Mouse (Mus musculus): ENCODE results near the gene Trim15. TPM values are rescaled to one million over a fixed set of nuclear protein-coding genes. Genes with fewer than 3 reads are reported as not detected.

The Trim15 gene
- polyA plus RNA-seq, 1 experiment from 2014 or later = 0.56 TPM

DNA sequence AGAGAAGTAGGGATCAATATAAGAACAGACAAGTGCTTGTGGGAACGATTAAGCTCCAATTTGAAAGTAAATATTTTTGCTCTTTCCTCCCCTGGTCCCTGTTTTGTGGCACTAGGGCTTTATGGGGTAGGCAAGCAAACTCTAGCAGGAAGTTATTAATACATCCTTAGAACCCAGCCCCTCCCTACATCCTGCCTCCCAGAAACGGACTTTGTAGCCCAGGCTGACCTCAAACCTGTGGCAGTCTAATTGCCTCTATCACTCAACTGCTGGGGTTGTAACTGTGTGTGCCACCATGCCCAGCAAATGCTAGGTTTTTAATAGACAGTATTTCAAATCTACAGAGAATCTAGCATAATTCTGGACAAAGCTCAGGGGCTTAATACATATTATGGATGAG is 5.3 kb downstream of the Trim15 start:
- ATAC-seq (ENCODE audit: low FRiP score, low read depth) = no peak
- no peaks in the 10 kb centered on the region for H3K9me3 ChIP-seq
- peaks cover 9% of the 10 kb centered on the region for H3K27me3 ChIP-seq
- 62% methylated on average over 2 of the region's 2 CpGs for WGBS
- H3K27ac ChIP-seq (replicated peaks) = no peak overlapping the region
- peaks cover 28% of the 10 kb centered on the region for H3K36me3 ChIP-seq
- no peak overlapping the region for H3K4me3 ChIP-seq
- H3K9ac ChIP-seq (replicated peaks) = no peak overlapping the region
- no peak overlapping the region for H3K4me2 ChIP-seq (replicated peaks)
- H3K4me1 ChIP-seq = no peaks in the 10 kb centered on the region; the same call in 1 of the 2 replicates

DNA sequence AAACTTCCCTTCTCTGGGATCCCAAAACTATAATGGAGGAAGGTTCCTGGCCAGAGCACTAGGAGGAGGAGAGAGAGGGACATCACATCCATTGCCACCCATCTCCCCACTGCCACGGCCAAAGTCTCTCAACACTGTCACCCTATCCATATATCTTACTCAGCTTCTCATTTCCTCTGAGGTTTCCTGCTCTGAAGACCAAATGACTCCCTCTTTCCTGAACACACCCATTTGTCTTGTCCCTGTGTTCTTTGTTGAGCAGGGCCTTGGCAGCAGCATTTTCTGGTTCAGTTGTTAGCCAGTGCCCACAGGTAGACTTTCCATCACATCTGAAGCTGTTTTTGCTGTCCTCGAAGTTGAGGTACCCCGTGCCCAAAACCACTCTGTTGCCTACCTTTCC is 8.8 kb downstream of the Trim15 start:
- no peak overlapping the region for H3K4me2 ChIP-seq (replicated peaks)
- no peak overlapping the region for H3K27ac ChIP-seq (replicated peaks)
- no peaks in the 10 kb centered on the region for H3K4me1 ChIP-seq
- H3K9me3 ChIP-seq = no peaks in the 10 kb centered on the region
- WGBS = 90% methylated on average over 3 of the region's 3 CpGs
- no peak for ATAC-seq (ENCODE audit: low FRiP score, low read depth)
- peaks cover 63% of the 10 kb centered on the region for H3K36me3 ChIP-seq
- no peak overlapping the region for H3K4me3 ChIP-seq
- no peaks in the 10 kb centered on the region for H3K27me3 ChIP-seq
- H3K9ac ChIP-seq (replicated peaks) = no peak overlapping the region

DNA sequence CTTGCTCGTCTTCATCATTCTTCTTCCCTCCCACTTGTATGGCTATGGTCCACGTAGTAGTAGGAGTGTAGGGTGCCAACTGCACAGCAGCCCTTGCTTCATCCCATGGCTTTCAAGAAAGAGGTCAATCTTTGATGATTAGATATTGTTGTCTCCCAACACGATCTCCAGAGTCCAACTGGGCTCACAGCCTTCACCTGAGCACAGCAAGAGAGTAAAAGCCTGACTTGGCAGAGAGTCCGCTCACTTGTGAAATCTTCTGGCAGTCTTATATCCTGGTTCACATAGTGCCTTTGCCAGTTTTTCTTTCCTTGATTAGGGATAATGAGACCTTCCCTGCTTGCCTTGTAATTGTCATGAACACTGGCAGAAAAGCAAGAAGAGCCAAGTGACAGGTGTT is 10.8 kb downstream of the Trim15 start:
- no peak for ATAC-seq (ENCODE audit: low FRiP score, low read depth)
- peaks cover 83% of the 10 kb centered on the region for H3K36me3 ChIP-seq
- WGBS = 92% methylated on average over 4 of the region's 4 CpGs

DNA sequence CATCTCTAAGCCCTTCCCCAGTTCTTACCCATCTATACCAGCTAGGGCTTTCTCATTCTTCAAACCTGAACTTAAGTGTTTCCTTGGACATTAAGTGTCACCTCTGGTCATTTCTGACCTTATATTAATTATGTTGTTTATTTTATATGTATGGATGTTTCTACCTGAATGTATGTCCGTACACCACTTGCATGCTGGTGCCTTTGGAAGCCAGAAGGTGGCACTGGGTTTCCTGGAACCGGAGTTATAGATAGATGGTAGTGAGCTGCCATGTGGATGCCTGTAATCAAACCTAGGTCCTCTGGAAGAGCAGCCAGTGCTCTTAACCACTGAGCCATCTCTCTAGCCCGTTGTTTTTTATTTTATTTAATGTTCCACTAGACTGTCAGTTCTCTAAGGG is 11.5 kb downstream of the Trim15 start:
- WGBS = 94% methylated on average over 3 of the region's 3 CpGs
- no peak for ATAC-seq (ENCODE audit: low FRiP score, low read depth)
- Histone ChIP-seq H3K9me3 (no peaks in the 10 kb centered on the region), H3K27me3 (no peaks in the 10 kb centered on the region), H3K4me2 (replicated peaks) (no peak overlapping the region), H3K4me1 (no peaks in the 10 kb centered on the region), H3K27ac (replicated peaks) (no peak overlapping the region), H3K4me3 (no peak overlapping the region), H3K9ac (replicated peaks) (no peak overlapping the region), H3K36me3 (peaks cover 90% of the 10 kb centered on the region)

More for the DNA sequence above, 10.8 kb downstream of the Trim15 start:
- no peak overlapping the region for H3K9ac ChIP-seq (replicated peaks)
- H3K27me3 ChIP-seq = no peaks in the 10 kb centered on the region
- H3K4me2 ChIP-seq (replicated peaks) = no peak overlapping the region
- no peak overlapping the region for H3K27ac ChIP-seq (replicated peaks)
- H3K4me3 ChIP-seq = no peak overlapping the region
- H3K4me1 ChIP-seq = no peaks in the 10 kb centered on the region
- H3K9me3 ChIP-seq = no peaks in the 10 kb centered on the region

DNA sequence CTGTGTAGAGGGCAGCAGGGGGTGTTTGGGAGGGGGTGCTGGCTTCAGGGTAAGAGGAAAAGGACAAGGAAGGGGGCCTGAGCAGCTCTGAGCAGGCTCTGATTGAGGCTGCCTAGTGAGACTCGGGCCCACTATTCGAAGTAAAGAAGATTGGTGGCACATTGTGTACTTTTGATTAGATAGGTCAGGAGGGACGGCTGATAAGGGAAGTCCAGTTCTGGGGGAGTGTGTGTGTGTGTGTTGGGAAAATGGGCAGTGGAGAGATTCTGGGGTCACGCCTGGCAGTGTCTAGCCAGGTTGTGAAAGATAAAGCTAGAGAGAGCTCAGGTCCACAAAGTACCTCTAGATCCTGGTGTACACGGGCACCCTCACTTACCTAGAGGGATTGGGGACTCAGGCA is 15.4 kb downstream of the Trim15 start:
- ATAC-seq (ENCODE audit: low FRiP score, low read depth) = no peak
- Histone ChIP-seq H3K4me3 (no peak overlapping the region), H3K27ac (replicated peaks) (no peak overlapping the region), H3K4me2 (replicated peaks) (no peak overlapping the region), H3K9me3 (no peaks in the 10 kb centered on the region), H3K4me1 (no peaks in the 10 kb centered on the region), H3K9ac (replicated peaks) (no peak overlapping the region), H3K27me3 (no peaks in the 10 kb centered on the region), H3K36me3 (peaks cover 68% of the 10 kb centered on the region)
- 96% methylated on average over 5 of the region's 5 CpGs for WGBS

- 95% methylated on average over 5 of the region's 5 CpGs for WGBS
- no peaks in the 10 kb centered on the region for H3K9me3 ChIP-seq
- ATAC-seq (ENCODE audit: low FRiP score, low read depth) = no peak
- no peak overlapping the region for H3K4me3 ChIP-seq
- H3K4me1 ChIP-seq = no peaks in the 10 kb centered on the region
- H3K36me3 ChIP-seq = peaks cover 66% of the 10 kb centered on the region
- no peak overlapping the region for H3K27ac ChIP-seq (replicated peaks)
- H3K9ac ChIP-seq (replicated peaks) = no peak overlapping the region
- H3K27me3 ChIP-seq = no peaks in the 10 kb centered on the region
- no peak overlapping the region for H3K4me2 ChIP-seq (replicated peaks)
Observed at GRCm38 (mm10) chr17:36851200-36851599, 15.8 kb downstream of the Trim15 start.

DNA sequence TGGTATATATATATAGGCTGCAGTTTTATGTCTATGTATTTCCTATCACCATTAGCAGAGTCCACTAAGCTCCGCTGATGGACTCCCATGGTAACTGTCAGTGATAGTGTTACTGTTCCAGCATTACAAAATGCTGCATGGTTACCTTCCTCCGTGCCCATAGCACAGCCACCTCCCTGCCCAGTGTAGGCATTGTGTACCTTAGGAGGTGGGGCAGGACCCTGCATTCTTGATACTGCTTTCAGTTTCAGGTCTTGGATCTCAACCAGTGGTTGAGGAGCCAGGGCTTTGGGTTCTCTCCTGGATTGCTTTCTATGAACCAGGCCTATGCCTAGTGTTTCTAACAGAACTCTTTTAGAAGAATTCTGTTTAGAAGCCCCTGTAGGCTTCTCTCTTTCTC is 17.0 kb downstream of the Trim15 start:
- H3K4me2 ChIP-seq (replicated peaks) = no peak overlapping the region
- H3K9ac ChIP-seq (replicated peaks) = no peak overlapping the region
- H3K4me3 ChIP-seq = no peak overlapping the region
- H3K36me3 ChIP-seq = peaks cover 54% of the 10 kb centered on the region
- H3K4me1 ChIP-seq = no peaks in the 10 kb centered on the region
- 97% methylated on average over 2 of the region's 2 CpGs for WGBS
- no peaks in the 10 kb centered on the region for H3K9me3 ChIP-seq
- no peak for ATAC-seq (ENCODE audit: low FRiP score, low read depth)
- no peaks in the 10 kb centered on the region for H3K27me3 ChIP-seq
- no peak overlapping the region for H3K27ac ChIP-seq (replicated peaks)

GRCm38 (mm10) chr17:36848911-36849310 is 18.1 kb downstream of the Trim15 start:
- Histone ChIP-seq H3K36me3 (peaks cover 43% of the 10 kb centered on the region), H3K9ac (replicated peaks) (no peak overlapping the region), H3K27me3 (no peaks in the 10 kb centered on the region), H3K27ac (replicated peaks) (no peak overlapping the region), H3K4me3 (no peak overlapping the region), H3K4me2 (replicated peaks) (no peak overlapping the region), H3K4me1 (no peaks in the 10 kb centered on the region), H3K9me3 (no peaks in the 10 kb centered on the region)
- WGBS = 86% methylated on average over 5 of the region's 5 CpGs
- no peak for ATAC-seq (ENCODE audit: low FRiP score, low read depth)

DNA sequence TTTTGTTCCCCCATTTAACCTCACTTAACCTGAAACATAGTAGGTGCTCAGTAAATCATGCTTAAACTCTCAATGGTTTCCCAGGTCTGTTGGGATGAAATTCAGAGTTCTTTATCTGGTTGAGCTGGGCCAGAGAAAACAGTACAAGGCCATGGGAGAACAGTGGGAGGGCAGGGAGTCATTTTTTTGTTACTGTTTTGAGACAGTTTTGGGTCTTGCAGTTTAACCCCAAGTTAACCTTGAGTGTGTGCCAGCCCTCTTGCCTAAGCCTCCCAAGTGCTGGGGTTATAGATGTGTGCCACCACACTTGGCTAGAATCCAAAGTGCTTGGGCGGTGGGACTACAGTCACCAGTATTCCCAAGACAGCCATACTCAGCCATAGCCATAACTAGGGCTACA is 22.3 kb downstream of the Trim15 start:
- ATAC-seq (ENCODE audit: low FRiP score, low read depth) = no peak
- Histone ChIP-seq H3K27me3 (no peaks in the 10 kb centered on the region), H3K9ac (replicated peaks) (no peak overlapping the region)

DNA sequence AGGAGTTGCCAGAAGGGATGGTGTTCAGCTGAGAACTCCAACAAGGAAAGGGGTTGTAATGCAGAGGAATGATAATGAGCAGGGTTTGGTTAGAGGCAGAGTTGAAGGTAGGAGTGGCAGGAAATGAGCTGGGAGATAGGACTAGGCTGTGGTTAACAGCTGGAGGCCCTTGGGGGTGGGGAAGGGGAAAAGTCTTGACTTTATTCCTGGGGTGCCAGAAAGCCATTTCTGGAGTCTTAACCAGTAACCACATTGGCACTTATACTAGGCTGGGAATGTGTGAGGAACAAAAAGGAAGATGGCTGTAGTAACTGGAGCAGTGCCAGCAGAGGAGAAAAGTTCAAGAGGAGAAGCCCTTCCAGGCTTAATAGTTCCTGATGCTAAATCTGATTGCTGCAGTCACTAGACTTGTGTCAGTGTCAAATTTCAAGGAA is 22.7 kb downstream of the Trim15 start:
- Histone ChIP-seq H3K36me3 (0 out of 2 replicates have a peak, but pooled peaks cover 7% of the 10 kb centered on the region), H3K9me3 (no peaks in the 10 kb centered on the region), H3K4me2 (replicated peaks) (no peak overlapping the region), H3K27me3 (no peaks in the 10 kb centered on the region), H3K27ac (replicated peaks) (no peak overlapping the region), H3K4me1 (0 out of 2 replicates have a peak, but pooled peaks cover under 1% of the 10 kb centered on the region), H3K9ac (replicated peaks) (no peak overlapping the region), H3K4me3 (no peak overlapping the region)
- ATAC-seq (ENCODE audit: low FRiP score, low read depth) = no peak

More for the DNA sequence above, 22.3 kb downstream of the Trim15 start:
- Histone ChIP-seq H3K27ac (replicated peaks) (no peak overlapping the region), H3K4me3 (no peak overlapping the region), H3K4me2 (replicated peaks) (no peak overlapping the region), H3K9me3 (no peaks in the 10 kb centered on the region), H3K36me3 (0 out of 2 replicates have a peak, but pooled peaks cover 7% of the 10 kb centered on the region), H3K4me1 (no peaks in the 10 kb centered on the region)
- WGBS = 100% methylated on average over 1 of the region's 1 CpGs

DNA sequence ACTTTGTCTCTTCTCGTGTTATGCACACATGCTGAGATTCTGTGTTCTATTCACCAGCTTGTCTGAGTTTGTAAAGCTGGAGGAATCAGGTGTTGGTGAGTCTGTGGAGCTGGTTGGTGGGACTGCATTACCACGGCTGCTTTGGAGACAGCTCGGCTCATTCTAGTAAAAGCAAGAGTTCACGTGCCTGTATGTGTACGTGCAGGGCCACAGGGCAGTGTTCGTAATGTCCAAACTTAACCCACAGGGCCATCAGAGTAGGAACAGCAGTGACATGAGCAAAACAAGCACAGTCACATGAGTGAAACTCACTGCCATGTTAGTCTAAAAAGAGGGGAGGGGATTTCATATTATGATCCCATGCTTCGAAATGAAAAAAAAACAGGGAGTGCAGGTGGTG is 23.3 kb downstream of the Trim15 start:
- no peak for ATAC-seq (ENCODE audit: low FRiP score, low read depth)
- H3K36me3 ChIP-seq = 0 out of 2 replicates have a peak, but pooled peaks cover 7% of the 10 kb centered on the region
- H3K9me3 ChIP-seq = no peaks in the 10 kb centered on the region
- no peak overlapping the region; the same call in 1 of the 2 replicates for H3K9ac ChIP-seq (replicated peaks)
- no peak overlapping the region for H3K4me3 ChIP-seq
- no peaks in the 10 kb centered on the region for H3K27me3 ChIP-seq
- 0 out of 2 replicates have a peak, but pooled peaks cover 4% of the 10 kb centered on the region for H3K4me1 ChIP-seq
- no peak overlapping the region for H3K4me2 ChIP-seq (replicated peaks)
- WGBS = 77% methylated on average over 7 of the region's 7 CpGs
- H3K27ac ChIP-seq (replicated peaks) = no peak overlapping the region

DNA sequence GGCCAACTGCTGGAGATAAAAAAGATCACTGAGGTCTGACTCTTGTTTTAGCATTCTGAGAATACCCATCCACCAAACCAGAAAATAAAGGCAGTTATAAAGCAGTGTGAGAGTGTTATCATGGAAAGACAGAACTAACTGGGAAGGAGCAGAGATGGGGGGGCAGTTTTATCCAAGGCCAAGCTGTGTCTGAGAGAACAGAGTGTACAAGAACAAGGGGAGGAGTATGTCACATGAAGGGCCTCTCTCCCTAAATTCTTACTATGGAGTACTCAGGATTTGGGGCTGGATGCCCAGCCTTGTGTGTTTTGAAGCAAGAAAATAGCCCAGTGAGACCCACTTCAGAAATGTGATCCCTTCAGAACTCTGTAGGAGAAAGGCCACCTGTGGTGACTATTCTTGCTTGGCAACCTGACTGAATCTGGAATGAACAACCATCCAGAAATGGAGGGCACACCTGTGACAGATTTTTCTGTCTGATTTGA is 26.0 kb downstream of the Trim15 start:
- Histone ChIP-seq H3K4me3 (no peak overlapping the region), H3K4me2 (replicated peaks) (no peak overlapping the region), H3K27me3 (no peaks in the 10 kb centered on the region), H3K27ac (replicated peaks) (no peak overlapping the region), H3K36me3 (no peaks in the 10 kb centered on the region), H3K9ac (replicated peaks) (no peak overlapping the region), H3K9me3 (no peaks in the 10 kb centered on the region), H3K4me1 (peaks cover 18% of the 10 kb centered on the region)
- ATAC-seq (ENCODE audit: low FRiP score, low read depth) = no peak

- Histone ChIP-seq H3K9me3 (no peaks in the 10 kb centered on the region), H3K4me3 (no peak overlapping the region), H3K9ac (replicated peaks) (no peak overlapping the region), H3K4me2 (replicated peaks) (no peak overlapping the region), H3K36me3 (no peaks in the 10 kb centered on the region), H3K4me1 (peaks cover 21% of the 10 kb centered on the region), H3K27me3 (no peaks in the 10 kb centered on the region), H3K27ac (replicated peaks) (no peak overlapping the region)
- WGBS = 84% methylated on average over 3 of the region's 3 CpGs
- no peak for ATAC-seq (ENCODE audit: low FRiP score, low read depth)
Observed at GRCm38 (mm10) chr17:36839931-36840330, 27.1 kb downstream of the Trim15 start.
